Mouse (Mus musculus): Measurements from ENCODE around the gene Sgf29.

DNA sequence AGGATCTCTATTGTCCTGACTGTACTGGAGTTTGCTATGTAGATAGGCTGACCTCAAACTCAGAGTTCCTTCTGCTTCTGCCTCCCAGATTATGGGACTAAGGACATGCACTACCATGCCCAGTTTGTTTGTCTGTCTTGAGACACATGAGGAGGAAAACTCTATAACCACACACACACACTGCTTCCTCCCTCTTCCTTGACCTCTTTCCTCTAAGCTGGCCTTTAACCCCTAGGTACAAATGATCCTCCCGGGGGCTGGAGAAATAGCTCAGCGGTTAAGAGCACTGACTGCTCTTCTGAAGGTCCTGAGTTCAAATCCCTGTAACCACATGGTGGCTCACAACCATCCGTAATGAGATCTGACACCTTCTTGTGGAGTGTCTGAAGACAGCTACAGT, 4.8 kb upstream of the Sgf29 start:
- TF ChIP-seq POLR2A (IDR thresholded peaks at IDR 0.05; ENCODE audit: insufficient read length, low read depth), result no peak
- no peak for TF ChIP-seq TCF12 (IDR thresholded peaks at IDR 0.05; ENCODE audit: insufficient read depth, poor library complexity, severe bottlenecking)
- no peak for TF ChIP-seq E2F4 (IDR thresholded peaks at IDR 0.05; ENCODE audit: insufficient read depth)
- no peak for TF ChIP-seq REST (IDR thresholded peaks at IDR 0.05; ENCODE audit: insufficient read depth, insufficient read length)
- TF ChIP-seq MYOG (IDR thresholded peaks at IDR 0.05; ENCODE audit: control insufficient read depth in 1 of 3, insufficient read depth in 1 of 3, insufficient read length in 2 of 3, low read depth in 2 of 3), result no peak
- TF ChIP-seq MAX (IDR thresholded peaks at IDR 0.05; ENCODE audit: low read depth), result no peak
- no peak for TF ChIP-seq USF1 (IDR thresholded peaks at IDR 0.05; ENCODE audit: low read depth)
- no peak for TF ChIP-seq TCF3 (IDR thresholded peaks at IDR 0.05; ENCODE audit: insufficient read length, low read depth)
- no peak for TF ChIP-seq MYOD1 (IDR thresholded peaks at IDR 0.05; ENCODE audit: control insufficient read depth in 1 of 3, insufficient read length in 2 of 3, low read depth in 2 of 3)
- TF ChIP-seq CEBPB (IDR thresholded peaks at IDR 0.05; ENCODE audit: insufficient read depth, poor library complexity, severe bottlenecking), result no peak
